Mouse (Mus musculus) stomach, postnatal 0 days (tissue): ENCODE results near the gene Senp1. TPM values are rescaled to one million over a fixed set of nuclear protein-coding genes. Genes with fewer than 3 reads are reported as not detected.

Source experiments
- ATAC-seq: fragments of 200-750 bp; cut with Nextera tagmentation; 2 replicates; pipeline ENCODE4 v1.8.0; 2017; ENCODE audit not compliant: low FRiP score, low TSS enrichment
- DNase-seq: peaks from one replicate; pipeline ENCODE4 v3.0.0-alpha.2; 2016; ENCODE audit warnings: low spot score
- H3K27ac ChIP-seq: fragments of 300-500 bp; sonication (generic); replicated peaks from 2 replicates; pipeline ENCODE4 v1.5.1; 2014; ENCODE audit warnings: mild to moderate bottlenecking, control low read depth
- H3K27me3 ChIP-seq: fragments of 300-500 bp; sonication (generic); 2 replicates; pipeline ENCODE4 v1.6.1; 2014; ENCODE audit warnings: low read length; ENCODE audit not compliant: control insufficient read depth, insufficient read depth
- H3K36me3 ChIP-seq: fragments of 300-500 bp; sonication (generic); 2 replicates; pipeline ENCODE4 v1.6.1; 2014; ENCODE audit warnings: low read length, mixed read lengths; ENCODE audit not compliant: control insufficient read depth, insufficient read depth
- H3K4me1 ChIP-seq: fragments of 300-500 bp; sonication (generic); replicated peaks from 2 replicates; pipeline ENCODE4 v1.6.1; 2014; ENCODE audit warnings: antibody characterized with exemption; ENCODE audit not compliant: control insufficient read depth, insufficient read depth
- H3K4me2 ChIP-seq: fragments of 300-500 bp; sonication (generic); replicated peaks from 2 replicates; pipeline ENCODE4 v1.6.1; 2014; ENCODE audit warnings: low read depth, mild to moderate bottlenecking, control low read depth, moderate library complexity
- H3K4me3 ChIP-seq: fragments of 300-500 bp; sonication (generic); 2 replicates; pipeline ENCODE4 v1.5.1; 2014; ENCODE audit warnings: low read depth, low read length, control low read depth
- H3K9ac ChIP-seq: fragments of 300-500 bp; sonication (generic); 2 replicates; pipeline ENCODE4 v1.6.1; 2014; ENCODE audit warnings: mild to moderate bottlenecking, low read length, control low read depth, mixed read lengths
- H3K9me3 ChIP-seq: fragments of 300-500 bp; sonication (generic); 2 replicates; pipeline ENCODE4 v1.6.1; 2016; ENCODE audit warnings: low read length; ENCODE audit not compliant: control insufficient read depth
- CTCF ChIP-seq: IDR thresholded peaks from 2 replicates; pipeline ENCODE4 v1.5.1; 2016; ENCODE audit warnings: antibody characterized with exemption, low read depth, mild to moderate bottlenecking, moderate library complexity
- EP300 ChIP-seq: optimal IDR thresholded peaks from 2 replicates; pipeline ENCODE3; 2016; ENCODE audit warnings: antibody characterized with exemption
- WGBS: fragments of 180-500 bp; shearing (Covaris S2); extraction: QIAGEN DNeasy Blood & Tissue Kit; methylation state at CpG from one replicate; pipeline ENCODE4 v1.1.7; 2014; 5-methylcytosine and 5-hydroxymethylcytosine counted together
- polyA plus RNA-seq: library from polyadenylated mRNA; unstranded; fragments of >200 nt; fragmentation: Nextera tagmentation; extraction: Ambion mirVana; gene quantifications from 2 replicates; pipeline ENCODE4 v1.2.1, GENCODE M21; 2015

Gene Senp1
- polyA plus RNA-seq, 1 experiment from 2014 or later, result 10.0 TPM

DNA sequence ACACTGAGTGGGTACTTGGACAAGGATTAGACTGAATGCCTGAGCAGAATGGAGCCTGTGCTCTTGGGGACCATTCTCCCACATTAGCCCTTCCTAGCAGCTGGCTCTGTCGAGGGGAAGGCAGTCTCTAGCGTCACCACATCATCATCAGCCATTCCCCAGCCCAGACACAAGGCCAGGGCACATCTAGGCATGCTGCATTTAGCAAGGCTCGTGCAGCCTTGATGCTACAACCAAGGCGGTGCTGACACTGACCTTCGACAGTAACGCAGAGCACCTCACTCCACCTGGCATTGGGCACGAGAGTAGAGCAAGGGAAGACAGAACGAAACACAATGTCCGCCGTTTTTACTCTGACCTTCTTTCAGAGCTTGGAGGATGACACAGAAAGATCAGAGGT lies 53.9 kb downstream of the Senp1 start:
- 90% methylated on average over 10 of the region's 10 CpGs for WGBS
- peaks cover 26% of the 10 kb centered on the region for H3K36me3 ChIP-seq
- no peaks in the 10 kb centered on the region for H3K9me3 ChIP-seq
- H3K27me3 ChIP-seq, result no peaks in the 10 kb centered on the region
- no peak for ATAC-seq
- TF ChIP-seq CTCF, result no peak
- no peak for TF ChIP-seq EP300
- no peak overlapping the region for H3K27ac ChIP-seq
- H3K4me1 ChIP-seq, result no peaks in the 10 kb centered on the region
- H3K4me3 ChIP-seq, result no peak overlapping the region
- no peak overlapping the region for H3K9ac ChIP-seq
- DNase-seq, result no peak
- no peak overlapping the region for H3K4me2 ChIP-seq

DNA sequence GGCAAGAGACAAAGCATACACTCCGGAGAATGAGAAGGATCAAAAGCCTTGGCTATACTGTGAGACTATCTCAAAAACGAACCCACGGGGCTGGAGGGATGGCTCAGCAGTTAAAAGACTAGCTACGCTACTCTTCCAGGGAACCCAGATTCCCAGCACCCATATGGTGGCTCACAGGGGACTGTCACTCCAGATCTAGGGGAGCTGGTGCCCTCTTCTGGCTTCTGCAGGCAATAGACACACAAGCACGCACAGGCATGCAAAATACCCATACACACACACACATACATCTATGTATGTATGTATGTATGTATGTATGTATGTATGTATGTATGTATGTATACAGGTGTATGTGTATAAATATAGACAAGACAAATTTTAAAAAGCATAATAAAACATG lies 57.0 kb downstream of the Senp1 start:
- H3K27ac ChIP-seq, result no peak overlapping the region
- peaks cover 17% of the 10 kb centered on the region; the same call in 1 of the 2 replicates for H3K36me3 ChIP-seq
- WGBS, result 96% methylated on average over 5 of the region's 5 CpGs
- DNase-seq, result no peak
- no peaks in the 10 kb centered on the region for H3K9me3 ChIP-seq
- TF ChIP-seq EP300 (no peak), CTCF (peak; percentile 19; the same call in 1 of the 2 replicates)
- no peaks in the 10 kb centered on the region for H3K27me3 ChIP-seq
- ATAC-seq, result no peak
- no peak overlapping the region for H3K9ac ChIP-seq
- H3K4me1 ChIP-seq, result no peaks in the 10 kb centered on the region
- H3K4me2 ChIP-seq, result no peak overlapping the region
- H3K4me3 ChIP-seq, result no peak overlapping the region

- no peak overlapping the region for H3K4me3 ChIP-seq
- H3K9me3 ChIP-seq, result no peaks in the 10 kb centered on the region
- H3K36me3 ChIP-seq, result peaks cover 9% of the 10 kb centered on the region; the same call in 1 of the 2 replicates
- ATAC-seq (no peak), DNase-seq (no peak)
- TF ChIP-seq EP300 (no peak), CTCF (no peak)
- 37% methylated on average over 3 of the region's 3 CpGs for WGBS
- no peak overlapping the region for H3K4me2 ChIP-seq
- H3K9ac ChIP-seq, result no peak overlapping the region
- no peaks in the 10 kb centered on the region for H3K4me1 ChIP-seq
- no peaks in the 10 kb centered on the region for H3K27me3 ChIP-seq
- H3K27ac ChIP-seq, result no peak overlapping the region
Observed at GRCm38 (mm10) chr15:98035076-98035755, 58.3 kb downstream of the Senp1 start.

DNA sequence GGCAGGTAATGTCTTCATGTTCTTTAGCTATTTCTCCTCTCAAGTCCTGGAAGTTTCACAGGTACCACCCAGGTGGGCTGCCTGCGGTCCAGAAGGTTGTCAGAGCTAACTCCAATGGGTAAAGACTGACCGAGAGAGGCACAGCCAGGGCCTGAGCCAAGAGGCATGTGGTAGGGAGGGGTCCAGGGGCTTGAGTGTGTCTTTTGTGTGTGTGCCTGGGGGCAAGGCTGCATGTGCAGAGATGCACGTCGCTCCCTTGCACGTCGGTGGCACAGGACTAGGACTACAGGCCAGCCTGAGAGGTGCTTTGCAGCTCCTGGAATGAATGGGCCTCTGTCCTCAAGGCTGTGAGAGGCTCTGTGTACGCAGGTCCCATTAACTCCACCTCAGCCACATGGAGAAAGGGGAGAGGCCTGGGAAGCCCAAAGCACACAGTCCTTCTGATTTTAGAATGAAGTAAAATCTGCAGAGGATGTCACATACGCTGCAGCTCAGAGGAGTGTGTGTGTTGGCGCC lies 60.3 kb downstream of the Senp1 start:
- Histone ChIP-seq H3K36me3 (peaks cover 4% of the 10 kb centered on the region; the same call in 1 of the 2 replicates), H3K27me3 (no peaks in the 10 kb centered on the region), H3K27ac (no peak overlapping the region), H3K9ac (no peak overlapping the region), H3K4me1 (no peaks in the 10 kb centered on the region), H3K4me3 (no peak overlapping the region), H3K4me2 (no peak overlapping the region), H3K9me3 (no peaks in the 10 kb centered on the region)
- no peak for ATAC-seq
- WGBS, result 74% methylated on average over 9 of the region's 9 CpGs
- no peak for DNase-seq
- TF ChIP-seq CTCF (no peak), EP300 (no peak)

DNA sequence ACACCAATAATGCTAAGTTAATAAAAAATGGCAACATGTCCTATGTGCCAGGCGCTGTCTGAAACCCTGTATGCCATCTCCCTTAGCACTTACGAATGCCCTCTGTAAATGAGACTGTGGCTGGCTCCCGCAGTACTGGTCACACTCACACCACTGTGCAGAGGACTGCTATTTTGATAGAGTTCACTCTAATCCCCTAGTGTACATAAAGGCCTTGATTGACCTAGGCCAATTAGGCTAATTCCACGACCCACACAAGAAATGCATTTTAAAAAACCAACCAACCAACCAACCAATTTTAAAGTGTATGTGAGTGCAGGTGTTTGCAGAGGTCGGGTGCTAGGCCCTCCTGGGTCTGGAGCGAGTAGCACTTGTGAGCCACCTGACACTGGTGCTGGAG lies 63.7 kb downstream of the Senp1 start:
- WGBS, result 78% methylated on average over 6 of the region's 6 CpGs
- Histone ChIP-seq H3K9me3 (no peaks in the 10 kb centered on the region), H3K36me3 (no peaks in the 10 kb centered on the region), H3K4me2 (no peak overlapping the region), H3K27ac (no peak overlapping the region), H3K4me3 (no peak overlapping the region), H3K27me3 (no peaks in the 10 kb centered on the region), H3K9ac (no peak overlapping the region), H3K4me1 (no peaks in the 10 kb centered on the region; the same call in 1 of the 2 replicates)
- DNase-seq (no peak), ATAC-seq (no peak)
- TF ChIP-seq CTCF (no peak), EP300 (no peak)
